Mouse (Mus musculus) activated CD4-positive, CD25-positive, alpha-beta regulatory T cell, adult 4 months (primary cell): Measurements from ENCODE around the gene Clnk. TPM values are rescaled to one million over a fixed set of nuclear protein-coding genes. Genes with fewer than 3 reads are reported as not detected.
"Not testable (repeated sequence)": the region's sequence is repeated elsewhere in the genome, so short reads cannot be mapped to it uniquely, and the experiment has no call there.

Experiments
- ATAC-seq: one replicate; pipeline ENCODE4 v1.8.0; 2017
- polyA plus RNA-seq, 2 experiments: library from polyadenylated mRNA; unstranded; fragments of 100-300 nt; shearing (Covaris generic); gene quantifications; one replicate each; pipeline ENCODE4 v1.2.1; 2017

Clnk gene
- polyA plus RNA-seq: not detected

GRCm38 (mm10) chr5:38876622-38877021 lies at the start of gene Clnk:
TSS of gene Clnk (minus strand) at chr5:38876812.
- ATAC-seq: no peak

GRCm38 (mm10) chr5:38905271-38905670 lies 28.7 kb upstream of the Clnk start:
- ATAC-seq: no peak

- ATAC-seq: no peak
Measured at GRCm38 (mm10) chr5:38904528-38905044, 28.0 kb upstream of the Clnk start.

GRCm38 (mm10) chr5:38902889-38903288 lies 26.3 kb upstream of the Clnk start:
- no peak for ATAC-seq

GRCm38 (mm10) chr5:38899051-38899450 lies 22.4 kb upstream of the Clnk start:
- no peak for ATAC-seq

GRCm38 (mm10) chr5:38888646-38889045 lies 12.0 kb upstream of the Clnk start:
- ATAC-seq: no peak

- no peak for ATAC-seq
Measured at GRCm38 (mm10) chr5:38886623-38887275, 10.1 kb upstream of the Clnk start.

GRCm38 (mm10) chr5:38882635-38883034 lies 6.0 kb upstream of the Clnk start:
- ATAC-seq: not testable (repeated sequence)

- no peak for ATAC-seq
Measured at GRCm38 (mm10) chr5:38881728-38882620, 5.4 kb upstream of the Clnk start.

GRCm38 (mm10) chr5:38881416-38881727 lies 4.8 kb upstream of the Clnk start:
- no peak for ATAC-seq

- no peak for ATAC-seq
Measured at GRCm38 (mm10) chr5:38879989-38880706, 3.5 kb upstream of the Clnk start.

GRCm38 (mm10) chr5:38875403-38875802 lies 1.2 kb downstream of the Clnk start:
- ATAC-seq: no peak

GRCm38 (mm10) chr5:38874931-38875330 lies 1.7 kb downstream of the Clnk start:
- no peak for ATAC-seq

GRCm38 (mm10) chr5:38872906-38873305 lies 3.7 kb downstream of the Clnk start:
- no peak for ATAC-seq

GRCm38 (mm10) chr5:38871591-38871990 lies 5.0 kb downstream of the Clnk start:
- ATAC-seq: no peak

GRCm38 (mm10) chr5:38870485-38870884 lies 6.1 kb downstream of the Clnk start:
- ATAC-seq: no peak

GRCm38 (mm10) chr5:38869976-38870375 lies 6.6 kb downstream of the Clnk start:
- ATAC-seq: no peak

- ATAC-seq: peak; percentile 97
Measured at GRCm38 (mm10) chr5:38864624-38865023, 12.0 kb downstream of the Clnk start.

GRCm38 (mm10) chr5:38863029-38863428 lies 13.6 kb downstream of the Clnk start:
- no peak for ATAC-seq

- ATAC-seq: no peak
Measured at GRCm38 (mm10) chr5:38862288-38862985, 14.2 kb downstream of the Clnk start.

GRCm38 (mm10) chr5:38858015-38858721 lies 18.4 kb downstream of the Clnk start:
- no peak for ATAC-seq

GRCm38 (mm10) chr5:38857591-38857990 lies 19.0 kb downstream of the Clnk start:
- no peak for ATAC-seq
